Mouse (Mus musculus) neural tube, embryonic 14.5 days (tissue): ENCODE data around the gene Piga. TPM values are rescaled to one million over a fixed set of nuclear protein-coding genes. Genes with fewer than 3 reads are reported as not detected.

Experiments
- ATAC-seq: fragments of 200-750 bp; cut with Nextera tagmentation; 2 replicates; pipeline ENCODE4 v1.8.0; 2017; ENCODE audit warnings: low read depth, mild to moderate bottlenecking, moderate TSS enrichment, moderate library complexity
- H3K27ac ChIP-seq: fragments of 300-500 bp; sonication (generic); 2 replicates; pipeline ENCODE4 v1.5.1; 2014; ENCODE audit warnings: low read depth, mild to moderate bottlenecking, control low read depth, low read length, moderate library complexity, mixed read lengths
- H3K27me3 ChIP-seq: fragments of 300-500 bp; sonication (generic); 2 replicates; pipeline ENCODE4 v1.6.1; 2014; ENCODE audit warnings: low read length; ENCODE audit not compliant: control insufficient read depth, insufficient read depth
- H3K36me3 ChIP-seq: fragments of 300-500 bp; sonication (generic); 2 replicates; pipeline ENCODE4 v1.6.1; 2014; ENCODE audit warnings: low read length, mixed read lengths; ENCODE audit not compliant: control insufficient read depth, insufficient read depth
- H3K4me1 ChIP-seq: fragments of 300-500 bp; sonication (generic); 2 replicates; pipeline ENCODE4 v1.6.1; 2014; ENCODE audit warnings: low read length; ENCODE audit not compliant: control insufficient read depth, insufficient read depth
- H3K4me2 ChIP-seq: fragments of 300-500 bp; sonication (generic); 2 replicates; pipeline ENCODE4 v1.6.1; 2014; ENCODE audit warnings: mild to moderate bottlenecking, low read depth, low read length, control low read depth
- H3K4me3 ChIP-seq: fragments of 300-500 bp; sonication (generic); 2 replicates; pipeline ENCODE4 v1.5.1; 2014; ENCODE audit warnings: low read depth, low read length, control low read depth, mixed read lengths
- H3K9ac ChIP-seq: fragments of 300-500 bp; sonication (generic); replicated peaks from 2 replicates; pipeline ENCODE4 v1.6.1; 2014; ENCODE audit warnings: low read depth, mild to moderate bottlenecking, control low read depth, low read length, mixed read lengths
- H3K9me3 ChIP-seq: fragments of 300-500 bp; sonication (generic); 2 replicates; pipeline ENCODE4 v1.6.1; 2016; ENCODE audit warnings: low read length; ENCODE audit not compliant: control insufficient read depth
- WGBS: fragments of 180-500 bp; shearing (Covaris S2); extraction: QIAGEN DNeasy Blood & Tissue Kit; methylation state at CpG from one replicate; pipeline ENCODE4 v1.1.7; 2014; 5-methylcytosine and 5-hydroxymethylcytosine counted together
- polyA plus RNA-seq: library from polyadenylated mRNA; unstranded; fragments of >200 nt; fragmentation: Nextera tagmentation; extraction: Ambion mirVana; gene quantifications from 2 replicates; pipeline ENCODE4 v1.2.1, GENCODE M21; 2014

Gene Piga
- polyA plus RNA-seq, 1 experiment from 2014 or later, result 4.4 TPM

DNA sequence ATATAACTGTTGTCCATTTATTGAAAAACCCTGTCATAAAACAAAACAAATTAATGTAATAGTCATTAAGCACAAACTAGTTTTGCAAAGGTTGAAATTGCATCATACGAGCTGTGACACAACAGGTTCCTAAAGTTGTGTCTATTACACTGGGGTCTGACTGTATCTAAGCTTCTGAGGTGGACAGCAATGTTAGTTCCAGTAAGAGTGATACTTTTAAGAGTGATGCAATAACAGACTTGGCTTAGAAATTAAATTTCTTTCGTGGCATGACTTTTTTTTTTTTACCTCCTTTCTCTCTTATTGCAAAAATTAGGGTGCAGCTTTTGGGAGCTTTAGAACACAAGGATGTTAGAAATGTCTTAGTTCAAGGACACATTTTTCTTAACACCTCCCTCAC, 8.6 kb downstream of the Piga start:
- H3K9me3 ChIP-seq, result no peaks in the 10 kb centered on the region
- H3K4me2 ChIP-seq, result no peak overlapping the region
- no peaks in the 10 kb centered on the region for H3K27me3 ChIP-seq
- no peak overlapping the region for H3K9ac ChIP-seq
- no peaks in the 10 kb centered on the region for H3K36me3 ChIP-seq
- WGBS, result 84% methylated on average over 2 of the region's 2 CpGs
- no peak overlapping the region for H3K27ac ChIP-seq
- no peaks in the 10 kb centered on the region for H3K4me1 ChIP-seq
- H3K4me3 ChIP-seq, result no peak overlapping the region
- no peak for ATAC-seq

DNA sequence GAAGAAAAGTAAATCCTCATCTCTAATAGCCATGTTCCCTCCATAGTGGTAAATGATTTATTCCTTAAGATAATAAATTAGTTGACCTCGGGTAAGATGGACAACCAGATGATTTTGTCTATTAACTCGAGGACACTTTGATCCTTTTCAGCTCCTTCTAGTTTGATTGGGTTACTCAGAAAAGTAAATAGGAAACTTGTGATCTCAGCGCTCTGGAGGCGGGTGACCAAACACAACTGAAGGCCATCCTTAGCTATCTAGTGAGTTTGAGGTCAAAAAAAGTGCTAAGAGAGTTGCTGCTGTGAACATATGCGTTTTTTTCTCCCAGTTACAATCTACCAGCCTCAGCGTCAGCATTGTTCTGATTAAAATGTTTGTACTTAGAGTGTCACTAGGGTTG, 11.0 kb downstream of the Piga start:
- no peaks in the 10 kb centered on the region for H3K9me3 ChIP-seq
- H3K4me2 ChIP-seq, result no peak overlapping the region
- H3K9ac ChIP-seq, result no peak overlapping the region
- no peaks in the 10 kb centered on the region for H3K27me3 ChIP-seq
- ATAC-seq, result no peak
- H3K4me1 ChIP-seq, result no peaks in the 10 kb centered on the region
- WGBS, result 91% methylated on average over 6 of the region's 6 CpGs
- no peaks in the 10 kb centered on the region for H3K36me3 ChIP-seq
- H3K27ac ChIP-seq, result no peak overlapping the region
- no peak overlapping the region for H3K4me3 ChIP-seq

DNA sequence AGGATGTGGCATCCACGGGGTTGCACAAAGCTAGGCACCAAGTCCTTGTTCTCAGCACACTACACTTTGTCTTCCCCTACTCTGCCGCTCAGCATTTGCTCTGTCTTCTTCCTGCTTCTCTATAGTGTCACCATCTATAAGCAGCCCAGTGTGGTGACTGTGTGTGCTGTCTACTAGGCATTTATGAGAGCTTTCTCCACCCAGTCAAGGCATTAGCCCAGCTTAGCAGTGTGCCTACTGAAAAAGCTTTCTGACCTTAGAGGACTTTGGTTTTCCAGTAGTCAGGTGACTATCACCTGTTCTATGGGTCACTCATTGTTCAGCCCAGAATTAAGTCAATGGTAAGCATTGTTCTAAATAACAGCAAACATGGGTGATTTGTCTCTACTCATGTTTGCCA, 11.5 kb downstream of the Piga start:
- H3K27me3 ChIP-seq, result no peaks in the 10 kb centered on the region
- H3K27ac ChIP-seq, result no peak overlapping the region
- H3K4me2 ChIP-seq, result no peak overlapping the region
- no peak overlapping the region for H3K4me3 ChIP-seq
- H3K9ac ChIP-seq, result no peak overlapping the region
- no peaks in the 10 kb centered on the region for H3K4me1 ChIP-seq
- no peak for ATAC-seq
- 88% methylated on average over 2 of the region's 2 CpGs for WGBS
- H3K36me3 ChIP-seq, result no peaks in the 10 kb centered on the region
- no peaks in the 10 kb centered on the region for H3K9me3 ChIP-seq

DNA sequence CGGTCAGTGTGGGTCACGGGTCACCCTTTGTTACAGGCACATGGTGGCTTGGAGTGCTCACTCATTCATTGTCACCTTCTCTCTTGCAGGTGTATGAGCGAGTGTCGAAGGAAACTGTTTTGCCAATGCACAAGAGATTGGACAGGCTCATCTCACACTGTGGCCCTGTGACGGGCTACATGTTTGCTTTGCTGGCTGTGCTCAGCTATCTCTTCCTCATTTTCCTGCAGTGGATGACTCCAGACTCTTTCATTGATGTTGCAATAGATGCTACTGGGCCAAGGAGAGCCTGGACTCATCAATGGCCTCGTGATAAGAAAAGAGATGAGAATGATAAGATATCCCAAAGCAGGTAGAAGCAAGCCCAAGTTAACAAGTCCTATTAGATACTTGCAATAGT, 12.0 kb downstream of the Piga start:
- Histone ChIP-seq H3K36me3 (no peaks in the 10 kb centered on the region), H3K27ac (no peak overlapping the region), H3K9ac (no peak overlapping the region), H3K4me1 (no peaks in the 10 kb centered on the region), H3K4me3 (no peak overlapping the region), H3K9me3 (no peaks in the 10 kb centered on the region), H3K4me2 (no peak overlapping the region), H3K27me3 (no peaks in the 10 kb centered on the region)
- no peak for ATAC-seq
- whole genome bisulfite sequencing, result 94% methylated on average over 6 of the region's 6 CpGs

DNA sequence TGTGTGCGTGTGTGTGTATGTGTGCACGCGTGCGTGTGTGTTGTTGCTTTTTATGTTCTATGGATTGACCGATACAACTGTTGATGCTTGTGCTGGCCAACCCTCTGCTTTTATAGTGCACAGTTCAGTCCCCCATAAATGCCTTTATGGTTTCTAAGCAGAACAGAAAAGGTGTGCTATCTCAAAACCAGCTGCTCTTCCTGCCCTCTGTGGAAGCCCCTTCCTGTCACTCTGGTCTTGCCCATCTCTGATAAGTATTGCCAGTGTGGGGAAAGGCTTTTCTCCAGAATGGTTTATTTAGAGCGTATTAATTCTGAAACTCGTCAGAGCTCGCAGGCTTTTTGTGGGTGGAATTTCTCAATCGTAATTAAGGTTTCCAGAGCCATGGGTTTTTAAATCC, 13.1 kb downstream of the Piga start:
- WGBS, result 95% methylated on average over 9 of the region's 9 CpGs
- Histone ChIP-seq H3K4me1 (no peaks in the 10 kb centered on the region), H3K4me2 (no peak overlapping the region), H3K36me3 (no peaks in the 10 kb centered on the region), H3K9ac (no peak overlapping the region), H3K27me3 (no peaks in the 10 kb centered on the region), H3K9me3 (no peaks in the 10 kb centered on the region), H3K27ac (no peak overlapping the region), H3K4me3 (no peak overlapping the region)
- no peak for ATAC-seq

DNA sequence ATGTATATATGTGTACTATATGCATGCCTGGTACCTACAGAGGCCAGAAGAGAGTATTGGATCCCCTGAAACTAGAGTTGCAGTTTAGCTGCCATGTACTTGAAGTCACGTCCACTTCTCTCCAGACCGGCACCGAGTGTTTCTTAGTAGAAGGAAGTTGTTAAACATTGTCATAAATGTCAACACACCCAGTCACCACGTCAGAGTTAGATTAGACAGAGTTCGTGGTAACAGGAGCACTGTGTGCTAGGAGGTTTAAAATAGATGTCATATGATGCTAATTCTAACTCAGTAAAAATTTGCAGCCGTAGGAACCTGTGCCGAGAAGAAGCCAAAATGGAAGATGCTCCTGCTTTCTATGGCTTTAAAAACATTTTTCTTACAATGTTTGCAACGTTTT, 17.1 kb downstream of the Piga start, which contains the start of gene Asb11:
Gene Asb11, plus strand, starts transcription at position 286 of the 400 bp plus-strand sequence.
- H3K36me3 ChIP-seq, result no peaks in the 10 kb centered on the region
- WGBS, result 82% methylated on average over 8 of the region's 8 CpGs
- H3K27me3 ChIP-seq, result no peaks in the 10 kb centered on the region
- H3K27ac ChIP-seq, result no peak within 1 kb of the TSS
- H3K9me3 ChIP-seq, result no peaks in the 10 kb centered on the region
- no peak for ATAC-seq
- no peaks in the 10 kb centered on the region for H3K4me1 ChIP-seq
- H3K4me3 ChIP-seq, result no peak within 1 kb of the TSS
- H3K9ac ChIP-seq, result no peak within 1 kb of the TSS
- no peak within 1 kb of the TSS for H3K4me2 ChIP-seq

DNA sequence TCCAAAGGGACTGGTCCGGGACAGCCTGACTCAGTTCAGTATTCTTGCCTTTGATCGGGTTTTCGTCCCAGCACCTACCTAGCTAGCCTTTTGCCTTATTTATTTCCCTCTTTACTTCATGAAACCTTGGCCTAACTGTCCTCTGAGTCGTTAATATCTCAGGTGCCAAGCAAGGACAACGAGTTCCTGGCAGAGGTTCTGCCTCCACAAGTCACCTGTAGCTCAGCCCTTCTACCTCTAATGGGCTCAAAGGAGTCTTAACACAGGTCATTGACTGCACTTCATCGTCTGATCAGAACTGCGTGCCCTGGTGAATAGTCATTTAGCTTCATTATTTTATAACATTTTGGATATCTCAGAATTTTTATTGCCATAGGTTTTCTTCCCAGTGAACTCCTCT, 19.9 kb downstream of the Piga start:
- Histone ChIP-seq H3K36me3 (no peaks in the 10 kb centered on the region), H3K4me1 (no peaks in the 10 kb centered on the region), H3K9ac (no peak overlapping the region), H3K27me3 (no peaks in the 10 kb centered on the region), H3K4me2 (no peak overlapping the region), H3K4me3 (no peak overlapping the region), H3K27ac (no peak overlapping the region), H3K9me3 (no peaks in the 10 kb centered on the region)
- no peak for ATAC-seq
- 89% methylated on average over 7 of the region's 7 CpGs for WGBS

DNA sequence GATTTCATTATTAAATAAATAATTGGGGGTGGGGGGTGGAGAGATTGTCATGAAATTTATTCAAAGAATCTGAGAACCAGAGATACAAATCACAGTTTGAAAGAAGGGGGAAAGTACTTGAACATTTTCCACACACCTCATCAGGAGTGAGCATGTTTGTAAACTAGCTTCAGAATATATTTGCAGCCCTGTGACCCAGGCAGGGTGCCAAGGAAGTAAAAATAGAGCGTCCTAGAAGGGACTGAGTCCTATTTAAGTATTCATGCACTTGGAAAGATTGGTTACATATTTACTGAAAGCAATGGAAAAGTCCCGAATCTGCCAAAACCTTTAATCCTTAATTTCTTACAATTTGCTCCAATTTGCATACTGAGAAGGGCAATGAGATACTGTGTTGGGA, 20.6 kb downstream of the Piga start:
- ATAC-seq, result no peak
- H3K9me3 ChIP-seq, result no peaks in the 10 kb centered on the region
- no peaks in the 10 kb centered on the region for H3K4me1 ChIP-seq
- H3K36me3 ChIP-seq, result no peaks in the 10 kb centered on the region
- no peak overlapping the region for H3K9ac ChIP-seq
- no peak overlapping the region for H3K4me2 ChIP-seq
- WGBS, result 85% methylated on average over 2 of the region's 2 CpGs
- no peaks in the 10 kb centered on the region for H3K27me3 ChIP-seq
- no peak overlapping the region for H3K27ac ChIP-seq
- no peak overlapping the region for H3K4me3 ChIP-seq

DNA sequence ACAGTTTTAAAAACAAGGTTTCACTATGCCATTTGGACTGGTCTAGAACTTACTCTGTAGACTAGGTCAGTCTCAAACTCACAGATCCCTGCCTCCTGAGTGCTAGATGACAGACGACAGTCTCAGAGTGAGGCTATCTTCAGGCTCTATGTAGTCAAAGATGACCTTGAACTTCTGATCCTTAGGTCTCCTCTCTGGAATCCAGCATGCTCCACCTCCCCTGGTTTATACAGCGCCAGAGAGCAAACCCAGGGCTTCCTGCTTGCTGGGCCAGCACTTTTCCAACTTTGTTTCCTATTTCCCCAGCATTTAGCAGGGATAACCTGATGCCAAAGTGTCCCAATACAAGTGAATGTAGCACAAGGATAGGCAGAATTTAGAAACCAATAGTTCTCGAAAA, 21.1 kb downstream of the Piga start:
- WGBS, result 78% methylated on average over 3 of the region's 3 CpGs
- Histone ChIP-seq H3K27ac (no peak overlapping the region), H3K9ac (no peak overlapping the region), H3K4me2 (no peak overlapping the region), H3K9me3 (no peaks in the 10 kb centered on the region), H3K4me1 (no peaks in the 10 kb centered on the region), H3K4me3 (no peak overlapping the region), H3K36me3 (no peaks in the 10 kb centered on the region), H3K27me3 (no peaks in the 10 kb centered on the region)
- no peak for ATAC-seq

DNA sequence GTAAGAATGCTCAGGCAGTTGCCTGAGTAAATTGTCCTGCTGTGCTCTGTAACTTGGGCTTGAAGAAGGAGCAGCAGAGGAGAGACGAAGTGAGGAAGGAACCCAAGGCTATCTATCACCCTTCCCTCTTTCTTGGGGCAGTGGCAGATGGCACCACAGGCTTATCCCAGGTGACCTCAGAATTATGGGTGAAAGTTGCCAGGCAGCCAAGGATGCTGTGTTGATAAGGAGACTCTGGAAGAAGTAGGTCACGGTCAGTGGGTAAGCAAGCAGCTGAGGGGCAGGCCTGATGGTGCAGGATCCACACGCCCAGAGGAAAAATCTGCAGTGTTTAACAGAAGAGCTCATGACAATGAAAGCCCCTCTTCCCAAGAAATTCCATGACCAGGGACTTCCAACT, 21.7 kb downstream of the Piga start:
- Histone ChIP-seq H3K36me3 (no peaks in the 10 kb centered on the region), H3K4me1 (no peaks in the 10 kb centered on the region), H3K4me3 (no peak overlapping the region), H3K9me3 (no peaks in the 10 kb centered on the region), H3K27ac (no peak overlapping the region), H3K4me2 (no peak overlapping the region), H3K27me3 (no peaks in the 10 kb centered on the region), H3K9ac (no peak overlapping the region)
- ATAC-seq, result no peak
- 83% methylated on average over 3 of the region's 3 CpGs for WGBS
